Mouse (Mus musculus): ENCODE results near the gene Nfkbia. TPM values are rescaled to one million over a fixed set of nuclear protein-coding genes. Genes with fewer than 3 reads are reported as not detected.

The Nfkbia gene
- polyA plus RNA-seq, 1 experiment = 272 TPM

- 52% methylated on average over 14 of the region's 14 CpGs for WGBS
- peaks cover 24% of the 10 kb centered on the region; the same call in 1 of the 2 replicates for H3K4me1 ChIP-seq (ENCODE audit: control insufficient read depth, insufficient read depth, insufficient read length, low read length)
- peak overlapping the region; percentile 92 for H3K4me3 ChIP-seq (ENCODE audit: low read depth, low read length)
- TF ChIP-seq CTCF (IDR thresholded peaks at IDR 0.05; ENCODE audit: extremely low read depth, insufficient read length, insufficient replicate concordance, low read depth, low read length) = no peak; the same call in 1 of the 2 replicates
- TF ChIP-seq POLR2A (IDR thresholded peaks at IDR 0.05; ENCODE audit: low read depth, low read length) = no peak
- peak overlapping the region; percentile 99 for H3K27ac ChIP-seq (ENCODE audit: insufficient read depth, low read depth, low read length)
- H3K27me3 ChIP-seq (ENCODE audit: control insufficient read depth, insufficient read depth, low read length) = no peaks in the 10 kb centered on the region
- peaks cover 41% of the 10 kb centered on the region for H3K36me3 ChIP-seq (ENCODE audit: control insufficient read depth, insufficient read depth, low read length)
Measured at GRCm38 (mm10) chr12:55489986-55490721, 2.3 kb downstream of the Nfkbia start.

GRCm38 (mm10) chr12:55488661-55489447 is 3.6 kb downstream of the Nfkbia start:
- 68% methylated on average over 13 of the region's 13 CpGs for WGBS
- H3K27me3 ChIP-seq (ENCODE audit: control insufficient read depth, insufficient read depth, low read length) = no peaks in the 10 kb centered on the region
- H3K4me3 ChIP-seq (ENCODE audit: low read depth, low read length) = peak overlapping the region; percentile 28
- H3K36me3 ChIP-seq (ENCODE audit: control insufficient read depth, insufficient read depth, low read length) = peaks cover 41% of the 10 kb centered on the region
- peak overlapping the region; percentile 75 for H3K27ac ChIP-seq (ENCODE audit: insufficient read depth, low read depth, low read length)
- TF ChIP-seq CTCF (IDR thresholded peaks at IDR 0.05; ENCODE audit: extremely low read depth, insufficient read length, insufficient replicate concordance, low read depth, low read length) (no peak), POLR2A (IDR thresholded peaks at IDR 0.05; ENCODE audit: low read depth, low read length) (no peak)
- H3K4me1 ChIP-seq (ENCODE audit: control insufficient read depth, insufficient read depth, insufficient read length, low read length) = peaks cover 24% of the 10 kb centered on the region

GRCm38 (mm10) chr12:55487843-55488660 is 4.4 kb downstream of the Nfkbia start:
- Histone ChIP-seq H3K27ac (ENCODE audit: insufficient read depth, low read depth, low read length) (peak overlapping the region; percentile 88), H3K4me1 (ENCODE audit: control insufficient read depth, insufficient read depth, insufficient read length, low read length) (peaks cover 21% of the 10 kb centered on the region), H3K4me3 (ENCODE audit: low read depth, low read length) (no peak overlapping the region), H3K27me3 (ENCODE audit: control insufficient read depth, insufficient read depth, low read length) (no peaks in the 10 kb centered on the region), H3K36me3 (ENCODE audit: control insufficient read depth, insufficient read depth, low read length) (peaks cover 41% of the 10 kb centered on the region)
- 89% methylated on average over 7 of the region's 7 CpGs for WGBS
- TF ChIP-seq CTCF (IDR thresholded peaks at IDR 0.05; ENCODE audit: extremely low read depth, insufficient read length, insufficient replicate concordance, low read depth, low read length) = no peak
- no peak for TF ChIP-seq POLR2A (IDR thresholded peaks at IDR 0.05; ENCODE audit: low read depth, low read length)

- 20% methylated on average over 18 of the region's 18 CpGs for WGBS
- no peak for TF ChIP-seq POLR2A (IDR thresholded peaks at IDR 0.05; ENCODE audit: low read depth, low read length)
- TF ChIP-seq CTCF (IDR thresholded peaks at IDR 0.05; ENCODE audit: extremely low read depth, insufficient read length, insufficient replicate concordance, low read depth, low read length) = no peak
Measured at GRCm38 (mm10) chr12:55486923-55487674, 5.3 kb downstream of the Nfkbia start.

GRCm38 (mm10) chr12:55484800-55485199 is 7.6 kb downstream of the Nfkbia start:
- 88% methylated on average over 6 of the region's 6 CpGs for WGBS
- Histone ChIP-seq H3K27me3 (ENCODE audit: control insufficient read depth, insufficient read depth, low read length) (no peaks in the 10 kb centered on the region), H3K4me3 (ENCODE audit: low read depth, low read length) (no peak overlapping the region)

More at GRCm38 (mm10) chr12:55486923-55487674, 5.3 kb downstream of the Nfkbia start:
- Histone ChIP-seq H3K4me3 (ENCODE audit: low read depth, low read length) (no peak overlapping the region), H3K36me3 (ENCODE audit: control insufficient read depth, insufficient read depth, low read length) (peaks cover 41% of the 10 kb centered on the region), H3K27me3 (ENCODE audit: control insufficient read depth, insufficient read depth, low read length) (no peaks in the 10 kb centered on the region), H3K4me1 (ENCODE audit: control insufficient read depth, insufficient read depth, insufficient read length, low read length) (peaks cover 21% of the 10 kb centered on the region), H3K27ac (ENCODE audit: insufficient read depth, low read depth, low read length) (peak overlapping the region; percentile 88)

GRCm38 (mm10) chr12:55484079-55484774 is 8.2 kb downstream of the Nfkbia start:
- Histone ChIP-seq H3K27me3 (ENCODE audit: control insufficient read depth, insufficient read depth, low read length) (no peaks in the 10 kb centered on the region), H3K4me3 (ENCODE audit: low read depth, low read length) (no peak overlapping the region), H3K4me1 (ENCODE audit: control insufficient read depth, insufficient read depth, insufficient read length, low read length) (peaks cover 29% of the 10 kb centered on the region), H3K36me3 (ENCODE audit: control insufficient read depth, insufficient read depth, low read length) (peaks cover 17% of the 10 kb centered on the region), H3K27ac (ENCODE audit: insufficient read depth, low read depth, low read length) (no peak overlapping the region)
- WGBS = 81% methylated on average over 10 of the region's 10 CpGs
- TF ChIP-seq POLR2A (IDR thresholded peaks at IDR 0.05; ENCODE audit: low read depth, low read length) (no peak), CTCF (IDR thresholded peaks at IDR 0.05; ENCODE audit: extremely low read depth, insufficient read length, insufficient replicate concordance, low read depth, low read length) (no peak)

More at GRCm38 (mm10) chr12:55484800-55485199, 7.6 kb downstream of the Nfkbia start:
- H3K27ac ChIP-seq (ENCODE audit: insufficient read depth, low read depth, low read length) = no peak overlapping the region
- H3K36me3 ChIP-seq (ENCODE audit: control insufficient read depth, insufficient read depth, low read length) = peaks cover 23% of the 10 kb centered on the region
- TF ChIP-seq POLR2A (IDR thresholded peaks at IDR 0.05; ENCODE audit: low read depth, low read length) = no peak
- no peak for TF ChIP-seq CTCF (IDR thresholded peaks at IDR 0.05; ENCODE audit: extremely low read depth, insufficient read length, insufficient replicate concordance, low read depth, low read length)
- peaks cover 29% of the 10 kb centered on the region for H3K4me1 ChIP-seq (ENCODE audit: control insufficient read depth, insufficient read depth, insufficient read length, low read length)
